Mouse (Mus musculus) embryonic stem cell, embryonic (primary cell): Measurements from ENCODE around the gene Tmod2.

Source experiments
- CTCF ChIA-PET, 4 experiments: fragments of 300-600 bp in 2 of 4; fragments of 350-600 bp in 2 of 4; sonication (Branson Sonifier 250); formaldehyde crosslinking; loops; one replicate each; lab custom pipeline; 2022; ENCODE audit warnings: inconsistent platforms in 2 of 4; lab: Charles Lee
- POLR2A ChIA-PET, 4 experiments: fragments of 300-600 bp in 2 of 4; fragments of 350-600 bp in 2 of 4; sonication (Branson Sonifier 250); formaldehyde crosslinking; loops; one replicate each; lab custom pipeline; 2022; ENCODE audit warnings: antibody characterized with exemption in 4 of 4, inconsistent platforms in 1 of 4; lab: Charles Lee

Gene Tmod2

GRCm38 (mm10) chr9:75616560-75616959, 5.4 kb upstream of the Tmod2 start:
- ChIA-PET CTCF (no interaction called here), POLR2A (interaction anchor here in 1 of 4 experiments (1.5 kb wide), 1 partner anchor 9 kb away, joined by 6 read pairs; the partner anchor contains the start of gene Lysmd2)

GRCm38 (mm10) chr9:75609965-75610364, 1.2 kb downstream of the Tmod2 start:
- ChIA-PET CTCF (no interaction called here), POLR2A (interaction anchor here (0.6 to 2.7 kb wide), 6 partner anchors 14 to 955 kb away, joined by 3 to 23 read pairs (median 6); partner anchors contain the start of gene Lysmd2 (in 2 of the 4))

- CTCF ChIA-PET = interaction anchor here in 1 of 4 experiments (0.9 kb wide), 1 partner anchor 81 kb away, joined by 3 read pairs; no protein-coding TSS in a partner anchor
- POLR2A ChIA-PET = interaction anchor here in 2 of 4 experiments (2.1 to 2.7 kb wide), 2 partner anchors 16 kb away, joined by 19 to 23 read pairs; partner anchors contain the start of gene Lysmd2 (in 2 of the 2)
Measured at GRCm38 (mm10) chr9:75609505-75609904, 1.6 kb downstream of the Tmod2 start.

DNA sequence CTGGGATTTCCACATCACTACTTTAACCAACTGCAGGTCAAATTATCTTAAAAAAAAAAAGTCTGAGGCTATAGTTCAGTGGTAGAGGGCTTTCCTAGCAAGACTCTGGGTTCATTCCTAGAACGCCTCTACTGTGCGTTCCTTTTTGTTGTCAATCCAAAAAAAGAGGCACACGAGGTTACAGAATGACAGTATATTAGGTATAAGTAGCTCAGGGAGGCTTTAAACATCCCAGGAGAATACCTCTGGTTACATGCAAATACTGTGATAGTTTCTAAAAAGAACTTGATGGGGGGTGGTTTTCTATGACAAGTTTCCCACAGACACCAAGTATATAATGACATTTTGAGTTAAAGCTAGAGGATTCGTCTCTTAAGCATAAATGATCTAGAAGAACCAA, 3.6 kb downstream of the Tmod2 start:
- ChIA-PET CTCF (interaction anchor here in 2 of 4 experiments (0.6 to 0.7 kb wide), 3 partner anchors 157 to 1173 kb away, joined by 3 to 6 read pairs (median 5); no protein-coding TSS in a partner anchor), POLR2A (interaction anchor here in 3 of 4 experiments (0.6 to 1.2 kb wide), 6 partner anchors 25 to 1370 kb away, joined by 3 to 6 read pairs (median 3); no protein-coding TSS in a partner anchor)

GRCm38 (mm10) chr9:75601510-75601909, 9.6 kb downstream of the Tmod2 start:
- ChIA-PET POLR2A (interaction anchor here in 1 of 4 experiments (0.6 kb wide), 2 partner anchors 38 to 44 kb away, joined by 3 to 4 read pairs; no protein-coding TSS in a partner anchor), CTCF (no interaction called here)

- POLR2A ChIA-PET = no interaction called here
- CTCF ChIA-PET = no interaction called here
Measured at GRCm38 (mm10) chr9:75600166-75600934, 10.8 kb downstream of the Tmod2 start.

- ChIA-PET POLR2A (no interaction called here), CTCF (no interaction called here)
Measured at GRCm38 (mm10) chr9:75599191-75599841, 11.8 kb downstream of the Tmod2 start.

- ChIA-PET CTCF (interaction anchor here in 1 of 4 experiments (0.9 kb wide), 1 partner anchor 104 kb away, joined by 5 read pairs; no protein-coding TSS in a partner anchor), POLR2A (no interaction called here)
Measured at GRCm38 (mm10) chr9:75597596-75597995, 13.5 kb downstream of the Tmod2 start.

GRCm38 (mm10) chr9:75597036-75597435, 14.1 kb downstream of the Tmod2 start:
- CTCF ChIA-PET = interaction anchor here in 1 of 4 experiments (0.6 kb wide), 1 partner anchor 18 kb away, joined by 5 read pairs; no protein-coding TSS in a partner anchor

DNA sequence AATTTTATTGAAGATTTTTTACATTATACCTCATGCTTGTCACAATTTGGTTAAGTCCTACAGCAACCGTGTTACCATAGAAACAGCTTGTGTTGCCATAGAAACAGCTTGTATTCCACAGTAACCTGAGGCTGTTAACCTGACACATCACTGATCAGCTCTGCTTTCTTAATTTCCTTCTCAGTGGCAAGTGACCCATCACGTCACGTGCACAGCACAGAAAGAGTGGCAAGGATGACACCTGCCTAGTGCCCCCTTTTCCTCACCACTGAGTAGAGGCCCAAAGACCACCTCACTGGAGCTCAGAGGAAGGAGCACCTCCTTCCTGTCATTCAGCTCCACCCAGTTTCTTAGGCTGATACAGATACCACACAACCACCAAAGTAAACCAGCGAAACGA, 17.6 kb downstream of the Tmod2 start:
- ChIA-PET POLR2A (interaction anchor here in 2 of 4 experiments (1.0 to 1.1 kb wide), 2 partner anchors 32 to 52 kb away, joined by 3 read pairs; partner anchors contain the start of gene Lysmd2 (in 1 of the 2)), CTCF (interaction anchor here in 3 of 4 experiments (0.6 to 1.9 kb wide), 3 partner anchors 11 to 39 kb away, joined by 3 to 7 read pairs (median 6); no protein-coding TSS in a partner anchor)

More at GRCm38 (mm10) chr9:75597036-75597435, 14.1 kb downstream of the Tmod2 start:
- POLR2A ChIA-PET = no interaction called here

DNA sequence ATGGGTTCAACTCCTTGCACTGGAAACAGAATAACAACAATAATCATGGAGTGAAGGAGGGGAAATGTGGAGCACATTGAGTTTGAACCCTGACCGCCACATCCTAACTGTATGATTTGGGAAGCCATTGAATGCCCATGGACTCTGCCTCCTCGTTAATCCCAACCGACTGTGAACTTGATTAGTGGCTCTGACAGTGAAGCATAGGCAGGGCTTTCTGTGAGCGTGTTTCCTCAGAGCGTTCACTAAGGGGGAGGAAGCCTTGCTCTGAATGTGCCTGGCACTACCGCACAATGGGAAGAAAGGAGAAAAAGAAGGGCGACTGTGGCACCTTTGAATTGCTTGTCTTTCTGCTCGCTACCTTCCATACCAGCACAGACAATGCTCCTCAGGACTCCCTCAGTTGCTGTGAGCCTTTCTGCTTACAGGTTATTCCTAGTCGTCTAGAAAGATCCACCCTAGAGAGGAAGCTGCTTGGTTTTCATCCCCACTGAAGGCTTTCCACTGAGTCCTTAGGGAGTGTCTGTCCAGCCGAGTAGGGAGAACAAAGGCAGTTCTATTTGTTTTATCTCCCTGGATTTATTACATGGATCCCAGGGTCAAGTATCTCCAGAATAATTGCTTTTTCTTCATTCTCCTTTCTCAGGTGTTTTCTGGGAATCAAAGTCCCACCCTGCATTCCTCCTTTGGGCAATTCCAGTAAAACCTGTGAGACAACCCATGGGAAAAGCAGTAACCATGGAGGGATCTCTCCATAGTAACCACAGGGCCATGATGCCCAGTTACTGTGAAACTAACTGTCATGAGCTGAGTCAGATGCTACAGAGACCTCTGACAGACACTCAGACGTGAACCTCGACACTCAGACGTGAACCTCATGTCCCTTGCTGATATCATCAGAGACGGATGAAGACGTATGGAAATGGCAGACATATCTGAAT, 21.0 kb downstream of the Tmod2 start:
- CTCF ChIA-PET = interaction anchor here in 3 of 4 experiments (0.9 to 1.6 kb wide), 3 partner anchors 8 kb away, joined by 3 to 5 read pairs (median 5); no protein-coding TSS in a partner anchor
- POLR2A ChIA-PET = interaction anchor here in 2 of 4 experiments (0.6 to 2.1 kb wide), 4 partner anchors 36 to 742 kb away, joined by 4 to 8 read pairs (median 5); no protein-coding TSS in a partner anchor

DNA sequence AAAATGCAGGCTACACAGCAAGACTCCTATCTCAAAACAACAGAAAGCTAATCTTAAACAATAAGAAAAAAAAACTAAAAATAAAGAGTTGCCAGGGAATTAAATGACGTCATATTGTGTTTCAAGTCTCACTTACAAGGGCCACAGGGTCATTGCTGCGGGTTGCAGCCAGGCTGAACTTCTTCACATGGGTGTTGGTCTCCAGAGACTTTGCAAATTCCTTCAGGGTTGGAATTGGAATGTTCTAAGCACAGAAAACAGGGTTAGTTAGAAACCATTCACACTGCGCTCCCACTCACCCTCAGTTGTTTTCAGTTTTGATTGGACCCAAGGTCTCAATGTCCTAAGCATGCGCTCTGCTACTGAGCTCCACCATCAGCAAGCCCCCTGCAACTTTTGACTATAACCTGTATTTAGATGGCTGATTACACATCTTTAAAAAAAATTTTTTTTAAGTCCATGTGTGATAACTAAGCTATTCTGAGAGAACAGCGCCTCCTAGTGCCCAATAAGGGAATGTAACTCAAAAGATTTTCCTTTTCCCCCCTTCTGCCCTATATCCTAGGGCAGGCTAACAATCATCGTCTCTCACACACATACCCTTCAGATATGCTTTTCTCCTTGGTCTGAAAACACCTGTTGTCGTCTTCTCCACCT, 29.3 kb downstream of the Tmod2 start:
- ChIA-PET CTCF (interaction anchor here (0.6 to 2.1 kb wide), 37 partner anchors 8 to 299 kb away, joined by 3 to 15 read pairs (median 4); partner anchors contain the start of genes Lysmd2 (in 1 of the 4), Tmod2 (in 1 of the 4) and Tmod3 (in 1 of the 4)), POLR2A (interaction anchor here in 3 of 4 experiments (0.6 to 1.8 kb wide), 8 partner anchors 17 to 865 kb away, joined by 3 to 6 read pairs (median 4); partner anchors contain the start of genes Lysmd2 (in 1 of the 3) and Tmod2 (in 1 of the 3))

GRCm38 (mm10) chr9:75579321-75579720, 31.8 kb downstream of the Tmod2 start:
- ChIA-PET CTCF (interaction anchor here (0.6 to 1.2 kb wide), 4 partner anchors 18 to 546 kb away, joined by 3 to 5 read pairs (median 4); no protein-coding TSS in a partner anchor), POLR2A (no interaction called here)

DNA sequence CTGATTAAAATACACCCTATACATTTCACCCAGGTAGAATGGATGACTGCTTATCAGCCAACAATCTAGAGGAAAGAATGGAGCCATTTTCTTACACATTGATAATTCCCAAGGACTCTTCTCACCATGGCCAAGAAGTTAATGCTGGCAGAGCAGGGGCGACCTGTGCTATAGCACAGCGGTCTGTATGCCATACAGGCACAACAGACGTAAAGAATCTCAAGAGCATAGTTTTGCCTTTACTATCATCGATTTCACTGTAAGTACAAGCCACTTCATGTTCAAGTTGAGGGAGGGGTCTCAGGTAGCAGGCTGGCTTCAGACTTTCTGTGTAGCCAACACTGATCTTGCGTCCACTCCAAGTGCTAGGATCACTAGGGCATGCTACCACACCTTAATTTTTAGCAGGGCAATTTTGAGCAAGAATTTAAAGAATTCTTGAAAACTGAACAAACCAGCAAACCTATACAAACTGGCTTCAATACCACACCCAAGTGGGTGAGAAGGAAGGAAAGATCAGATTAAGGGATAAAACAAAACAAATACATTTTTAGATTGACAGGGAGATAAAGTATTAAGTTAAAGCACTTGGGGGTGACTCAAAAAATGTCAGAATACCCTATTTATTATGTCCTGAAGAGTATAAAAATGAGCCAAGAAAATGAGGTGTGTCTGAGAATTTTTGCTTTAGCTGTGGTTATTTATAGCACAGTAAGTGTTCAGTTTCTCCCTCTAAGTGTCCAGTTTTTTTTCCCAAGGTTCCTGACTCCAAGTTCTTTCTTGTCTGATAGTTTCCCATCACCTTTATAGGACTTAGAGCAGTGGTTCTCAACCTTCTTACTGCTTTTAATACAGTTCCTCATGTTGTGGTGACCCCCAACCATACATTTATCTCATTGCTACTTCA, 39.8 kb downstream of the Tmod2 start:
- ChIA-PET POLR2A (no interaction called here), CTCF (interaction anchor here in 1 of 4 experiments (4.7 kb wide), 1 partner anchor 11 kb away, joined by 15 read pairs; no protein-coding TSS in a partner anchor)

DNA sequence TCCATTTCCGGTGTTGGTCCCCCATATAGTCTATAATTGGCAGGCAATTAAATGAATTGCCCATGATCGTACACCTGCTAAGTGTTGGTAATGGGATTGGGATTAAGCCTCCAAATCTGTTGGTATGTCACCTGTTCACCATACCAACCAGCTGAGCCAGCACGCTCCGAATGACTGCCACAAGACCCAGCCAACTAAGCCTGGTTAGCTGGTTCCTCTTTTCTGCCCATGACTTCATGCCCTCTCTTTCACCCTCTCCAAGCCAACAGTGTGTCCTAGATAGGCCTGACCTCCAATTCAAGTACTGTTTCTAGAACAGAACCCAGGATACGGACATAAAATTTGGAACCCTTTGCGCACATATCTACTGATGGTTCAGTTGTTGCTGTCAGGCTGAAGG, 42.7 kb downstream of the Tmod2 start:
- ChIA-PET CTCF (interaction anchor here in 2 of 4 experiments (1.4 to 4.7 kb wide), 2 partner anchors 14 kb away, joined by 3 to 15 read pairs; no protein-coding TSS in a partner anchor), POLR2A (interaction anchor here in 1 of 4 experiments (1.2 to 1.4 kb wide), 2 partner anchors 57 to 73 kb away, joined by 3 to 4 read pairs; partner anchors contain the start of gene Lysmd2)
